Mouse (Mus musculus) lung, postnatal 0 days (tissue): ENCODE results near the gene Iba57.

Experiments used
- CTCF ChIP-seq: IDR thresholded peaks from 2 replicates; pipeline ENCODE4 v1.5.1; 2016; ENCODE audit warnings: antibody characterized with exemption, mild to moderate bottlenecking
- EP300 ChIP-seq: IDR thresholded peaks from 2 replicates; pipeline ENCODE4 v1.6.1; 2016; ENCODE audit warnings: antibody characterized with exemption, mild to moderate bottlenecking, control low read depth

- no peak for TF ChIP-seq CTCF
- no peak for TF ChIP-seq EP300
Measured at GRCm38 (mm10) chr11:59176475-59176874, 12.9 kb upstream of the Iba57 start.
